Mouse (Mus musculus) testis, adult 2 months (tissue): ENCODE measurements around the gene Fndc4. TPM values are rescaled to one million over a fixed set of nuclear protein-coding genes. Genes with fewer than 3 reads are reported as not detected.

Experiments
- H3K27ac ChIP-seq: fragments of 200-500 bp; 2 replicates; pipeline ENCODE4 v1.5.1; 2012; ENCODE audit warnings: low read depth, low read length; ENCODE audit not compliant: control insufficient read depth, insufficient read depth
- H3K27me3 ChIP-seq: fragments of 200-500 bp; 2 replicates; pipeline ENCODE4 v1.6.1; 2012; ENCODE audit warnings: mild to moderate bottlenecking, low read length, moderate library complexity; ENCODE audit not compliant: control insufficient read depth, insufficient read depth
- H3K36me3 ChIP-seq: fragments of 200-500 bp; 2 replicates; pipeline ENCODE4 v1.6.1; 2012; ENCODE audit warnings: mild to moderate bottlenecking, low read length; ENCODE audit not compliant: control insufficient read depth, insufficient read depth
- H3K4me1 ChIP-seq: fragments of 200-500 bp; 2 replicates; pipeline ENCODE4 v1.6.1; 2012; ENCODE audit warnings: low read length; ENCODE audit not compliant: control insufficient read depth, insufficient read depth
- H3K4me3 ChIP-seq: fragments of 200-500 bp; 2 replicates; pipeline ENCODE4 v1.5.1; 2012; ENCODE audit warnings: low read depth, mild to moderate bottlenecking, low read length, moderate library complexity, mixed read lengths; ENCODE audit not compliant: control insufficient read depth
- CTCF ChIP-seq: fragments of 200-500 bp; IDR thresholded peaks from 2 replicates; pipeline ENCODE4 v1.5.1; 2012; ENCODE audit warnings: low read depth, mild to moderate bottlenecking, inconsistent platforms, low read length, moderate library complexity; ENCODE audit not compliant: control insufficient read depth, insufficient read depth, insufficient replicate concordance
- POLR2A ChIP-seq: fragments of 200-500 bp; IDR thresholded peaks from 2 replicates; pipeline ENCODE4 v1.6.1; 2012; ENCODE audit warnings: low read depth, mild to moderate bottlenecking, inconsistent platforms, low read length, moderate library complexity; ENCODE audit not compliant: control insufficient read depth
- polyA plus RNA-seq: library from polyadenylated mRNA; depleted of rRNA; stranded (reverse); fragments of >200 nt; gene quantifications from 2 replicates; pipeline ENCODE4 v1.2.3, GENCODE M21; 2012; rRNA removed

Fndc4 gene
- polyA plus RNA-seq, 1 experiment, result 2.0 TPM

GRCm38 (mm10) chr5:31251541-31252101 lies 44.3 kb downstream of the Fndc4 start, which contains the start of gene Krtcap3:
TSS of gene Krtcap3 (plus strand) at chr5:31251691.
- H3K27ac ChIP-seq, result peak within 1 kb of the TSS; percentile 89
- H3K4me3 ChIP-seq, result peak within 1 kb of the TSS; percentile 92
- TF ChIP-seq CTCF (no peak), POLR2A (0 out of 2 replicates have a peak, but pooled peaks have one; percentile 22)
- H3K27me3 ChIP-seq, result no peaks in the 10 kb centered on the region
- peaks cover 11% of the 10 kb centered on the region for H3K4me1 ChIP-seq
- H3K36me3 ChIP-seq, result peaks cover 9% of the 10 kb centered on the region

GRCm38 (mm10) chr5:31250716-31251115 lies 45.2 kb downstream of the Fndc4 start:
- no peak overlapping the region; the same call in 1 of the 2 replicates for H3K27ac ChIP-seq
- H3K4me3 ChIP-seq, result peak overlapping the region; percentile 92
- peaks cover 11% of the 10 kb centered on the region for H3K4me1 ChIP-seq
- TF ChIP-seq CTCF (no peak), POLR2A (no peak)
- H3K36me3 ChIP-seq, result peaks cover 9% of the 10 kb centered on the region
- H3K27me3 ChIP-seq, result no peaks in the 10 kb centered on the region

Other genes starting within 250 kb of the Fndc4 start
- gene Atraid, start 247.8 kb downstream of the Fndc4 start, polyA plus RNA-seq, result 38.7 and 47.7 TPM in 2 replicates
- 5.4 and 6.2 TPM in 2 replicates for gene Slc5a6, start 247.2 kb downstream of the Fndc4 start, polyA plus RNA-seq
- 11.2 and 14.0 TPM in 2 replicates for gene Cad, start 241.3 kb downstream of the Fndc4 start, polyA plus RNA-seq
- gene Dnajc5g, start 189.8 kb downstream of the Fndc4 start, polyA plus RNA-seq, result 172 and 183 TPM in 2 replicates
- gene Slc30a3, start 187.8 kb downstream of the Fndc4 start, polyA plus RNA-seq, result 311 and 315 TPM in 2 replicates
- gene Trim54, start 179.4 kb downstream of the Fndc4 start, polyA plus RNA-seq, result 9.8 and 11.1 TPM in 2 replicates
- 0.57 and 1.4 TPM in 2 replicates for gene Ucn, start 157.3 kb downstream of the Fndc4 start, polyA plus RNA-seq
- gene Mpv17, start 141.8 kb downstream of the Fndc4 start, polyA plus RNA-seq, result 11.2 and 14.3 TPM in 2 replicates
- gene Gm29609, start 116.2 kb downstream of the Fndc4 start, polyA plus RNA-seq, result 7.3 and 9.7 TPM in 2 replicates
- gene Gtf3c2, start 115.9 kb downstream of the Fndc4 start, polyA plus RNA-seq, result 47.2 and 49.0 TPM in 2 replicates
- 22.2 and 24.8 TPM in 2 replicates for gene Snx17, start 102.9 kb downstream of the Fndc4 start, polyA plus RNA-seq
- 107 and 116 TPM in 2 replicates for gene Eif2b4, start 102.7 kb downstream of the Fndc4 start, polyA plus RNA-seq
- 53.2 and 60.0 TPM in 2 replicates for gene Zfp513, start 93.8 kb downstream of the Fndc4 start, polyA plus RNA-seq
- gene Ppm1g, start 75.4 kb downstream of the Fndc4 start, polyA plus RNA-seq, result 392 and 429 TPM in 2 replicates
- 62.5 and 64.2 TPM in 2 replicates for gene Nrbp1, start 55.2 kb downstream of the Fndc4 start, polyA plus RNA-seq
- gene Gm9970, start 54.8 kb downstream of the Fndc4 start, polyA plus RNA-seq, result 86.1 and 103 TPM in 2 replicates
- gene Krtcap3, start 44.4 kb downstream of the Fndc4 start, polyA plus RNA-seq, result 20.9 and 23.1 TPM in 2 replicates
- 439 and 454 TPM in 2 replicates for gene Ift172, start 5.0 kb downstream of the Fndc4 start, polyA plus RNA-seq
- gene Gckr, start 1.4 kb upstream of the Fndc4 start, polyA plus RNA-seq, result 0.53 and 0.55 TPM in 2 replicates
- gene Zfp512, start 156.4 kb upstream of the Fndc4 start, polyA plus RNA-seq, result 9.1 and 9.2 TPM in 2 replicates
- 4.9 and 5.4 TPM in 2 replicates for gene 4930548H24Rik, start 189.7 kb upstream of the Fndc4 start, polyA plus RNA-seq
- gene Gpn1, start 198.7 kb upstream of the Fndc4 start, polyA plus RNA-seq, result 13.3 and 15.7 TPM in 2 replicates
- 15.1 and 16.9 TPM in 2 replicates for gene Slc4a1ap, start 230.9 kb upstream of the Fndc4 start, polyA plus RNA-seq
- 5.9 and 6.4 TPM in 2 replicates for gene Supt7l, start 231.7 kb upstream of the Fndc4 start, polyA plus RNA-seq